Mouse (Mus musculus) forebrain, embryonic 14.5 days (tissue): ENCODE measurements around the gene Ablim2. TPM values are rescaled to one million over a fixed set of nuclear protein-coding genes. Genes with fewer than 3 reads are reported as not detected.

Experiments
- ATAC-seq: fragments of 200-750 bp; cut with Nextera tagmentation; 2 replicates; pipeline ENCODE4 v1.8.0; 2017; ENCODE audit warnings: mild to moderate bottlenecking, moderate library complexity
- DNase-seq: peaks from one replicate; pipeline ENCODE4 v3.0.0-alpha.2; 2015; ENCODE audit warnings: low spot score
- H3K27ac ChIP-seq: fragments of 300-500 bp; sonication (generic); 2 replicates; pipeline ENCODE4 v1.5.1; 2014; ENCODE audit warnings: low read depth, mild to moderate bottlenecking, control low read depth, low read length, moderate library complexity
- H3K27me3 ChIP-seq: fragments of 300-500 bp; sonication (generic); replicated peaks from 2 replicates; pipeline ENCODE4 v1.6.1; 2014; ENCODE audit warnings: low read length, control low read depth, mixed read lengths; ENCODE audit not compliant: control insufficient read depth, insufficient read depth
- H3K36me3 ChIP-seq: fragments of 300-500 bp; sonication (generic); 2 replicates; pipeline ENCODE4 v1.6.1; 2014; ENCODE audit warnings: low read length, control low read depth; ENCODE audit not compliant: control insufficient read depth, insufficient read depth
- H3K4me1 ChIP-seq: fragments of 300-500 bp; sonication (generic); 2 replicates; pipeline ENCODE4 v1.6.1; 2014; ENCODE audit warnings: antibody characterized with exemption, low read length, control low read depth; ENCODE audit not compliant: control insufficient read depth, insufficient read depth
- H3K4me2 ChIP-seq: fragments of 300-500 bp; sonication (generic); 2 replicates; pipeline ENCODE4 v1.6.1; 2014; ENCODE audit warnings: mild to moderate bottlenecking, control low read depth, low read length
- H3K4me3 ChIP-seq: fragments of 300-500 bp; sonication (generic); 2 replicates; pipeline ENCODE4 v1.5.1; 2014; ENCODE audit warnings: low read depth, low read length, control low read depth
- H3K9ac ChIP-seq: fragments of 300-500 bp; sonication (generic); 2 replicates; pipeline ENCODE4 v1.6.1; 2014; ENCODE audit warnings: mild to moderate bottlenecking, low read length, control low read depth, moderate library complexity
- H3K9me3 ChIP-seq: fragments of 300-500 bp; sonication (generic); replicated peaks from 2 replicates; pipeline ENCODE4 v1.6.1; 2016; ENCODE audit warnings: low read length, control low read depth, mixed read lengths; ENCODE audit not compliant: control insufficient read depth
- WGBS: fragments of 180-500 bp; shearing (Covaris S2); extraction: QIAGEN DNeasy Blood & Tissue Kit; methylation state at CpG from one replicate; pipeline ENCODE4 v1.1.7; 2014; 5-methylcytosine and 5-hydroxymethylcytosine counted together
- polyA plus RNA-seq: library from polyadenylated mRNA; unstranded; fragments of >200 nt; fragmentation: Nextera tagmentation; extraction: Ambion mirVana; gene quantifications from 2 replicates; pipeline ENCODE4 v1.2.1, GENCODE M21; 2014

Gene Ablim2
- polyA plus RNA-seq, 1 experiment from 2014 or later, result 4.7 TPM

DNA sequence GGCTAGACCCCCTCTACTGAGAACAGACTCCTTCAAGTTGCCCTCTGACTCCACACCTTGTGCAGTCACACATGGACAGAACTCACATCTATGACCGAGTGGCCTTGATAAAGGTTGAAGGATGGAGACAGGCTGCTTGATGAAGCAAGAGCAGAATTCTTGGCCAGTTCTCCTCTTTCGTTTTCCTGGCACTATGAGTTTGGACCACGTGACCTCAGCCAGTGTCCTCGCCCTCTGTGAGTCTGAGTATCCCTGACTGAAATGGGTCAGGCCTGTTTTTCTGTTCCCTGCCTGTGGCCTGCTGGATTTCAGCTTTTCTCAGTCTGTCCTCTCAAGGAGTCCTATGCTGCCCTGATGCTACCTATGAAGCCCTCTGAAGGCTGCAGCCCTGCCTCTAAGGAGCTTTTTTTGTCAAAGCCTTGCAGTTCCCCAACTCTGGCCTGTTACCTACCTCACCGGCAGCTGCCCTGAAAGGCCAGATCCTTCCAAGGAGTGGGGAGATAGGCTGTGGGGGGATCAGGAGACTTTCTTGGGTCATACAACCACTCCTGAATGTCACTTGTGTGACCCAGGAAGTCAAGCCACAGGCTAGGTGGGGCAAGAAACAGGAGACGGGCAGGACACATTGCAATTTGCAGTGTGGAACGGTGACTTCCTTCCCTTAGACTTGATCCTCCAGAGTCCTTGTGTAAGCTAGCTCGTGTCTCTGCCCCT, 14.3 kb upstream of the Ablim2 start:
- no peaks in the 10 kb centered on the region for H3K36me3 ChIP-seq
- WGBS, result 75% methylated on average over 8 of the region's 8 CpGs

DNA sequence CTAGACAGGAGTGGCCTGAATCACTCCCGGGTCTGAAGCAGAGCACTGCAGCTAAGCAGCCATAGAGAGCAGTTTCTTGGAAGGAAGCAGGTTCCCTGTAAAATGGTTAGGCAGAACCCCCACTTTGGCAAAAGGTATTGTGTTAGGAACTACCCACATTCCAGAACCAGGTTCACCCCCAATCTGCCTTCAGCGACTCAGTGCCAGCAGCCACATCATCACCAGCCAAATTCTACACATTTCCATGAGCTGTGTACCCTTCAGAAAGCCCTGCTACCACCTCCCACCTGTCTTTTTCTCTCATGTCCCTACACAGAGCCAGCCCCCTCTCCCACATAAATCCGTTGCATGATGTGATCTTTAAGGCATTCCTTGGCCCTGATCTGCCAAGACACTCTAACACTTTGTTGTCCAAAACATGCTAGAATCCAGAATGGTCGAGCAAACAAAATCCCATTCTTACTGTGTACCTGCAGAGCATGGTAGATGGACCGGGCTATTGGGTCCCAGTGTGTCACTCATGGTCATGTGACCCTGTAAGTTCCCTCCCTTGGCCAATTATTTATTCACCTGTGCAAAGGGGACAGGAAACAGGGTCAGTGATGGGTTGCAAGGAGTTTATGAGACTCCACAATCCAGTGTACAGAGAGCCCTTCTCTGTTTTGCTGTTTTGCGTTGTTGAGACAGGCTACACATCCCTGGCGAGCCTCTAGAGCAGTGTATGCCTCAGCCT, 13.5 kb upstream of the Ablim2 start:
- Histone ChIP-seq H3K27ac (no peak overlapping the region), H3K36me3 (no peaks in the 10 kb centered on the region), H3K27me3 (0 out of 2 replicates have a peak, but pooled peaks cover 3% of the 10 kb centered on the region), H3K4me2 (no peak overlapping the region), H3K4me3 (no peak overlapping the region), H3K4me1 (no peaks in the 10 kb centered on the region), H3K9ac (no peak overlapping the region), H3K9me3 (no peaks in the 10 kb centered on the region)
- no peak for DNase-seq
- ATAC-seq, result no peak
- 87% methylated on average over 7 of the region's 7 CpGs for WGBS

More for the DNA sequence above, 14.3 kb upstream of the Ablim2 start:
- Histone ChIP-seq H3K4me1 (no peaks in the 10 kb centered on the region), H3K27me3 (0 out of 2 replicates have a peak, but pooled peaks cover 3% of the 10 kb centered on the region), H3K9ac (no peak overlapping the region), H3K27ac (no peak overlapping the region), H3K4me2 (no peak overlapping the region), H3K4me3 (no peak overlapping the region), H3K9me3 (no peaks in the 10 kb centered on the region)
- no peak for DNase-seq
- no peak for ATAC-seq

DNA sequence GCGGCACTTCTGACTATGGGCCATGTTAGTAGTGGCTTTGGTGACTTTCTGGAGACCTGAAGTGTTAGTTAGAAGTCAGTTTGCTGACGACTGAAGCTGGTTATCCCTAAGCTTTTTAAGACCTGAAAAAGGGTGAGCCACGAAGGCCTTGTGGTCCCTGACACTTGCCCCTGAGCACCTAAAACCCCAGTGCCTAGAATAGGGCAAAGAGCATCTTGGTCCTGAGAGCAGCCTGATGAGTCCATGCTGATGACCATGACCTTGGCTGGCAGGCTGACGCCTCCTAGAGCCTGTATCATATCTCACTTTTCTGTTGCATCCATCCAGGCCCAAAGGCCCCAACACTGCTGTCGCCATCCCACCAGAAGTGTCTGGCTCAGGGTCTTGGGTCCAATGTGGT, 12.3 kb upstream of the Ablim2 start:
- H3K27ac ChIP-seq, result no peak overlapping the region
- H3K9me3 ChIP-seq, result no peaks in the 10 kb centered on the region
- WGBS, result 93% methylated on average over 5 of the region's 5 CpGs
- no peak for DNase-seq
- H3K4me1 ChIP-seq, result no peaks in the 10 kb centered on the region
- H3K9ac ChIP-seq, result no peak overlapping the region
- H3K36me3 ChIP-seq, result no peaks in the 10 kb centered on the region
- no peak overlapping the region for H3K4me2 ChIP-seq
- H3K27me3 ChIP-seq, result 0 out of 2 replicates have a peak, but pooled peaks cover 3% of the 10 kb centered on the region
- no peak for ATAC-seq
- no peak overlapping the region for H3K4me3 ChIP-seq

DNA sequence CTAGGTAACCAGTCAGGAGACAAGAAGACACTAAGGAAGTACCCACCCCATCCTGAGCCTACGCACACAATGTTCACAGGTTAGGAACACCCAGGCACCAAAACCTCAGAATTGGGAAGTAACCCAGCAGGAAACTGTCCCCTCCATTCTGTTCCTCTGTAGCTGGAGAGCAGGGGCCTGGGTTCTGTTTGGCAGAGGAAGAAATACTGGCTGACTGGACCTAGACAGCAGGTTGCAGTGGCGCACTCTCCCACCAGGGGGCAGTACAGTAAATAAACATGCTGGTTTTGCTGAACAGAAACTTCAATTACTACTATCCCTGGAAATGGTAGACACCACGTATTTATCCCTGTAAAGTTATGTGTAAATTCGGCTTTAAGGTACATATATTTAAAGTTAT, 10.8 kb upstream of the Ablim2 start:
- WGBS, result 27% methylated on average over 4 of the region's 4 CpGs
- Histone ChIP-seq H3K4me1 (no peaks in the 10 kb centered on the region), H3K36me3 (no peaks in the 10 kb centered on the region), H3K27me3 (no peaks in the 10 kb centered on the region), H3K9ac (no peak overlapping the region), H3K9me3 (no peaks in the 10 kb centered on the region), H3K4me2 (no peak overlapping the region), H3K4me3 (no peak overlapping the region), H3K27ac (no peak overlapping the region)
- ATAC-seq (no peak), DNase-seq (peak; percentile 71)

DNA sequence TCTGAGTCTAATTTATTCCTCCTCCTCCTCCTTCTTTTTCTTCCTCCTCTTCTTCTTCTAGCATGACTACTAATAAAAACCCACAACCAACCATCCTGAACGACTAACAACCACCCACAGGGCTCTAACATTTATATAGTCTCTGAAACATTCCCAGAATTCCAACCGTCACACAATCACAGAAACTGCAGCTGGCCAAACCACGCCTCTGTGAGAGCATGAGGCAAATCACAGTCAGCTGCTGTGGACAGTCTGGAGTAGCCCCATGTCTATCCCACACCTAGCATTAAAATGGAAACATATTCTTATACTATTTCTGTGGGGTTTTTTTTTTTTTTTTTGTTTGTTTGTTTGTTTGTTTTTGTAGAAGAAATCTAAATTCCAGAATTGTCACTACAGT, 8.3 kb upstream of the Ablim2 start:
- DNase-seq (no peak), ATAC-seq (no peak)
- 60% methylated on average over 3 of the region's 3 CpGs for WGBS
- Histone ChIP-seq H3K27ac (no peak overlapping the region), H3K4me1 (no peaks in the 10 kb centered on the region), H3K9ac (no peak overlapping the region), H3K27me3 (no peaks in the 10 kb centered on the region), H3K4me3 (no peak overlapping the region), H3K4me2 (no peak overlapping the region), H3K9me3 (no peaks in the 10 kb centered on the region), H3K36me3 (no peaks in the 10 kb centered on the region)

DNA sequence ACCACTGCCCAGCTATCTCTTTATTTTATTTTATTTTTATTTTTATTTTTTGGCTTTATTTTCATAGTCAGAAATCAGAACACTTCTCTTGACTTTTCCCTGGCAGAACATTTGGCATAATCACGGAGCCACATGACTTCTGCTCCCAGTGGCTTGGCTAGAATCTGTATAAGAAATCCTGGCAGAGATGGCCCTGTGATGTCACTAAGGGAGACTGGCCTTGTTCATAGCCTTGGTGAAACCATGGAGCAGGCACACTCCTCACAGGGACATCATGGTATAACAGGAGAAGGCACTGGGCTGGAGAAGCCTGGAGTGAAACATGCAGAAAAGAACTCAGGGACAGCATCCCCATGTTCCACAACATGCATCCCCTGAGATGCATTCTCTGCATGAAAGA, 7.7 kb upstream of the Ablim2 start:
- H3K27ac ChIP-seq, result no peak overlapping the region
- H3K4me1 ChIP-seq, result no peaks in the 10 kb centered on the region
- no peak overlapping the region for H3K4me3 ChIP-seq
- no peaks in the 10 kb centered on the region for H3K36me3 ChIP-seq
- no peak overlapping the region for H3K4me2 ChIP-seq
- WGBS, result 76% methylated on average over 1 of the region's 1 CpGs
- DNase-seq, result no peak
- no peaks in the 10 kb centered on the region for H3K9me3 ChIP-seq
- no peak overlapping the region for H3K9ac ChIP-seq
- no peak for ATAC-seq
- no peaks in the 10 kb centered on the region for H3K27me3 ChIP-seq

DNA sequence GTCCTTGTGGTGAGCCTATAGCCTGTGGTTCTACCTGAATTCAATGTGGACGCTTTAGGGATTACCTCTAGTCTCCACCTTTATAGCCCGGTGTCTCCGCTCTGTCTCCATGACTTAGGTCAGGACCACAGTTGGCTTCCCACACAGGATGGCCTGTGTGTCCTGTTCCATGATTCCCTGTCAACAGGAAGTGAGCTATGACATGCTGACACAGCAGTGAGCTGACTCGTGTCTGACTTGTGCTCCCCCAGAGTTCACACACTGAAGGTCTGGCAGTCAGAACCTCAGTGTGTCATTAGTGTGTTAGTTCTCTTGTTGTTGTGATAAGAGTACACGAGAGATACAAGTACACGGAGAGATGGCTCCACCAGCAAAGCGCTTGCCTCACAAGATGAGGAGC, 6.7 kb upstream of the Ablim2 start:
- 85% methylated on average over 7 of the region's 7 CpGs for WGBS
- ATAC-seq, result no peak
- no peaks in the 10 kb centered on the region for H3K4me1 ChIP-seq

DNA sequence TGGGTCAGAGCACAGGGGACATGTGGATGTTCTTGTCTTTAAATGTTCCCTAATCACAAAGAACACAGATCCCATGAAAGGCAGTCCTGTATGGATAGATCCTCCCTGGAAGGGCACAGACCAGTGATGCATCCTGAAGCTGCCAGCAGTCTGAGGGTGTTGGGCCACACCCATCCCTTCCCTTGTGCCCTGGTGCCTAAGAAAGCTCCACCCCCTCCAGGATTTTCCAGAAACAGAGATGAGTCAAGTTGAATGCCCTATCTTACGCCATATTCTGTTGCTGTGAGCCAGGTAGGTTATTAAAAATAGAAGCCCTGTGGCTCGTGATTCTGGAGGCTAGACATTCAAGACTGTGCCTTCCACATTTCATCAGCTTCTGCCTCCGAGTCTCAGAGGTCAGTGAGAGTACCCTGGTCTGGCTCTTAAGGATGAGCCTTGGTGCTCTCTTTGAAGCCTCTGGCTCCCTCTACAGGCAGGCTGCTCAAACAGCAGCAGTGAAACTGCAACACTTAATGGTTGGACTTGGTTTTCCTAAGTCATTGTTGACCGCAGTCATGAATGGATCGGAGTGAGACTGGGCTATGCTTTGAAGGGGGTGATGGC, 2.4 kb upstream of the Ablim2 start:
- H3K36me3 ChIP-seq, result no peaks in the 10 kb centered on the region
- peaks cover 20% of the 10 kb centered on the region for H3K27me3 ChIP-seq
- H3K27ac ChIP-seq, result no peak overlapping the region
- H3K4me2 ChIP-seq, result no peak overlapping the region
- no peaks in the 10 kb centered on the region for H3K9me3 ChIP-seq
- no peak for ATAC-seq
- no peak overlapping the region for H3K9ac ChIP-seq
- H3K4me3 ChIP-seq, result no peak overlapping the region
- H3K4me1 ChIP-seq, result peaks cover 4% of the 10 kb centered on the region; the same call in 1 of the 2 replicates
- DNase-seq, result peak; percentile 63
- 27% methylated on average over 5 of the region's 5 CpGs for WGBS

More for the DNA sequence above, 6.7 kb upstream of the Ablim2 start:
- Histone ChIP-seq H3K9me3 (no peaks in the 10 kb centered on the region), H3K9ac (no peak overlapping the region), H3K4me3 (no peak overlapping the region), H3K27me3 (no peaks in the 10 kb centered on the region), H3K27ac (no peak overlapping the region), H3K4me2 (no peak overlapping the region), H3K36me3 (no peaks in the 10 kb centered on the region)
- no peak for DNase-seq

DNA sequence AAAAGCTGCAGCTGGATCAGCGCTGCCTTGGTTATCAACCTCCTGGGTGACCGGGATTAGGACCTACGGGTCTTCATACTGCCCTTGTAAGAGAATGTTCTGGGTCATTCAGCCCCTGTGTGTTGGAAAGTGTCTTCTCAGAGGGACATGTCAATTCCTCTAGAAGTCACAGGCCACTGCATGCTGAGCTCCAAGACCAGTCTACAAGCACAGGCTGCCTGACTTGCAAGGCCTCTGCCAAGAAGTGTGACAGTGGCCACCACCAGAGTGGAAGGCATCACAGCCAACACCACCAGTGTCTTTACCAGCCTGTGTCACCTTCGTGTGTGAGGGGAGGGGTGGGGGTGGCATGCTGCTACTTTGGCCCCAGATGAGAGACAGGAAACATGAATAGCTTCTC, 1.7 kb upstream of the Ablim2 start:
- no peak overlapping the region for H3K4me3 ChIP-seq
- WGBS, result 77% methylated on average over 4 of the region's 4 CpGs
- ATAC-seq, result no peak
- DNase-seq, result no peak
- H3K4me2 ChIP-seq, result no peak overlapping the region
- H3K4me1 ChIP-seq, result peaks cover 4% of the 10 kb centered on the region; the same call in 1 of the 2 replicates
- no peaks in the 10 kb centered on the region for H3K36me3 ChIP-seq
- no peak overlapping the region for H3K9ac ChIP-seq
- H3K27me3 ChIP-seq, result peaks cover 20% of the 10 kb centered on the region
- H3K9me3 ChIP-seq, result no peaks in the 10 kb centered on the region
- H3K27ac ChIP-seq, result no peak overlapping the region
